In genomic region chr9:58295766-58296361, GRCm38 (mm10) we compare ENCODE assay signal across 8 mouse cellular contexts. TPM values are rescaled to one million over a fixed set of nuclear protein-coding genes. Genes with fewer than 3 reads are reported as not detected.
A peak's percentile ranks its signal among the peaks of the same experiment; 100 is the strongest.
DNase-seq lines count a peak whose midpoint lies in the region; ATAC-seq lines count a peak whose summit lies in the region.

No protein-coding gene starts in this region.

- no peak overlapping the region for H3K4me2 ChIP-seq in midbrain, embryonic 15.5 days

- H3K4me1 ChIP-seq in midbrain, embryonic 15.5 days, result no peaks in the 10 kb centered on the region; the same call in 1 of the 2 replicates

- ATAC-seq in midbrain, embryonic 15.5 days (replicated peaks), result no peak
- no peak for ATAC-seq in CD4-positive, CD25-positive, alpha-beta regulatory T cell, adult 4 months

- 18% methylated on average over 9 of the region's 9 CpGs for WGBS in midbrain, embryonic 15.5 days

- H3K36me3 ChIP-seq in midbrain, embryonic 15.5 days (replicated peaks), result no peaks in the 10 kb centered on the region

- H3K27me3 ChIP-seq in midbrain, embryonic 15.5 days (replicated peaks), result no peaks in the 10 kb centered on the region

- H3K4me3 ChIP-seq in midbrain, embryonic 15.5 days, result no peak overlapping the region

- no peaks in the 10 kb centered on the region for H3K9me3 ChIP-seq in midbrain, embryonic 15.5 days

- no peak overlapping the region for H3K9ac ChIP-seq in midbrain, embryonic 15.5 days

- peak; percentile 69 for DNase-seq in urinary bladder, postnatal 14 days (ENCODE audit: low spot score)
- no peak for DNase-seq in urinary bladder, adult 2 months (ENCODE audit: low spot score)
- DNase-seq in heart, adult 9 months (ENCODE audit: low spot score in 2 of 2), result peak; percentile 75 to 81
- DNase-seq in kidney, postnatal 25 days, result peak; percentile 55 to 78
- no peak for DNase-seq in layer of hippocampus, adult 9-10 months (ENCODE audit: low spot score)
- DNase-seq in adrenal gland, postnatal 25 days, result no peak

- peak overlapping the region; percentile 2; the same call in 1 of the 2 replicates for H3K27ac ChIP-seq in midbrain, embryonic 15.5 days

RNA-seq across cellular contexts. Expression of gene Loxl1, which starts 17.1 kb away (rescaled TPM):
- 56.0 and 68.7 TPM in 2 replicates for polyA plus RNA-seq in urinary bladder, adult 2 months (2012; rRNA removed)
- 6.0 and 7.2 TPM in 2 replicates for polyA plus RNA-seq in midbrain, embryonic 15.5 days (2015; fragmentation: Nextera tagmentation; extraction: Ambion mirVana)
- 15.1 and 15.8 TPM in 2 replicates for total RNA-seq in adrenal gland, postnatal 25 days (2021)
- not detected for polyA plus RNA-seq in CD4-positive, CD25-positive, alpha-beta regulatory T cell, adult 4 months (2017; shearing (Covaris generic))

RNA-seq across cellular contexts. Expression of gene Stoml1, which starts 42.9 kb away (rescaled TPM):
- 60.9 and 66.9 TPM in 2 replicates for polyA plus RNA-seq in urinary bladder, adult 2 months (2012; rRNA removed)
- 136 and 140 TPM in 2 replicates for polyA plus RNA-seq in midbrain, embryonic 15.5 days (2015; fragmentation: Nextera tagmentation; extraction: Ambion mirVana)
- total RNA-seq in adrenal gland, postnatal 25 days (2021), result 18.2 and 29.6 TPM in 2 replicates
- 10 to 100 TPM; 26.0 to 83.0 TPM for polyA plus RNA-seq in CD4-positive, CD25-positive, alpha-beta regulatory T cell, adult 4 months (2017; shearing (Covaris generic))

RNA-seq across cellular contexts. Expression of gene Pml, which starts 46.3 kb away (rescaled TPM):
- polyA plus RNA-seq in urinary bladder, adult 2 months (2012; rRNA removed), result 14.2 and 21.8 TPM in 2 replicates
- polyA plus RNA-seq in midbrain, embryonic 15.5 days (2015; fragmentation: Nextera tagmentation; extraction: Ambion mirVana), result 3.9 and 5.0 TPM in 2 replicates
- total RNA-seq in adrenal gland, postnatal 25 days (2021), result 23.6 and 35.1 TPM in 2 replicates
- polyA plus RNA-seq in CD4-positive, CD25-positive, alpha-beta regulatory T cell, adult 4 months (2017; shearing (Covaris generic)), result 10 to 100 TPM; 45.9 to 77.9 TPM

Comparison
In these comparisons a context has a peak if more than half of its experiments do, and no peak if none do; other contexts are left out.
1. DNase-seq: peak in urinary bladder, postnatal 14 days (single experiment), heart, adult 9 months (2 of 2) and kidney, postnatal 25 days (2 of 2); none in urinary bladder, adult 2 months (single experiment), layer of hippocampus, adult 9-10 months (single experiment) and adrenal gland, postnatal 25 days (single experiment).